Mouse (Mus musculus) skeletal muscle tissue, adult 2 months (tissue): Measurements from ENCODE around the gene Nmrk1.

Experiments used
- DNase-seq: peaks from one replicate; pipeline ENCODE4 v3.0.0-alpha.2; 2012; ENCODE audit warnings: low read depth, low spot score

The Nmrk1 gene

DNA sequence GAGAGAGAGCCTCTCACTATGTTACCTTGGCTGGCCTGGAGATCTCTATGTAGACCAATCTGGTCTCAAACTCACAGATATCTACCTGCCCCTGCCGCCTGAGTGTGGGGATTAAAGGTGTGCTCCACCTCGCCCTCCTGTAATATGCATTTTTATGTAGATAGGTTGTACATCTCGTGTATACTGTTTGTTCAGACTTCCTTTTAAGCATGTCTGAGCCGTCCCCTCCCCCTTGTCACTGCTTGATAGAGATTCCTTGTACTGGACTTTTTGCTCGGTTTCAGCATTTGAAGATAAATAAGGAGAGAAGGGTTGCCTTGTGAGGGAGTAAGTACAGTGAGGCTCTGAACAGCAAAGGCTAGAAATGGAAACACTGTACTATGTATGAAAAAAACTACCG, 21.3 kb downstream of the Nmrk1 start:
- DNase-seq, result no peak

DNA sequence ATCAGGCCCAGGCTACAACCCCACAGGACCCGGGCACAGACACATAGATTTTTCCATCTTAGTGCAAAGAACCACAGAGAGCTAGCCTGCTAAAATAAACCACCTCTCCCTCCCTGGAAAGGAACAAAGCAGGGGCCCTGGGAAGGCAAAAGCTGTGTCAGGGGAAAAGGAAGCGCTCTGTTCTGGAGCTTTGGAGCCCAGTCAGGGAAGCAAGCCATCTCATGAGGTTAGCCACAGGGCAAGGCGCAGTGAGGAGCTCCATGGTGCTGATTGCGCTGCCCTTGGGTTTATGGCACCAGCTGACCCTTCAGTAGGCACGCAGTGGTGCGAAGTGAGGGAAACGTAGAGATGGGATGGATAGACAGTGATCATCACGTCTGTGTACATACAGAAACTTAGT, 22.6 kb downstream of the Nmrk1 start:
- peak; percentile 76 for DNase-seq

DNA sequence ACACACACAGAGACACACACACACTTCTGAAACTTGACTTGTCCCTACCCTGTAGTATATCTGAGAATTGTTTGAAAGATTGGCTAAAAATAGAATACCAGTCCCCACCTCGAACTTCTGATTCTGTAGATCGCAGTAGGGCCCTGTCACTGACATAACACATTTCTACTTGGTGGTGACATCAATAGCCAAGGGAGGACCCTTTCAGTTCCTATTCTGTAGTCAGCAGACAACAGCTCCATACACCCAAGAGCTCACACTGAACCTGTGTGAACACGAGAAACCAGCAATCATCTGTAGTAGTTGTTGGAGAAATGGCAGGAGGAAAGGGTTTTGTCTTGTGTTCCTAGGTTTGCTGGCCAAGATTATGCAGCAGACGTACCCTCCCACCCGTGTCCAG, 23.2 kb downstream of the Nmrk1 start:
- DNase-seq, result no peak

DNA sequence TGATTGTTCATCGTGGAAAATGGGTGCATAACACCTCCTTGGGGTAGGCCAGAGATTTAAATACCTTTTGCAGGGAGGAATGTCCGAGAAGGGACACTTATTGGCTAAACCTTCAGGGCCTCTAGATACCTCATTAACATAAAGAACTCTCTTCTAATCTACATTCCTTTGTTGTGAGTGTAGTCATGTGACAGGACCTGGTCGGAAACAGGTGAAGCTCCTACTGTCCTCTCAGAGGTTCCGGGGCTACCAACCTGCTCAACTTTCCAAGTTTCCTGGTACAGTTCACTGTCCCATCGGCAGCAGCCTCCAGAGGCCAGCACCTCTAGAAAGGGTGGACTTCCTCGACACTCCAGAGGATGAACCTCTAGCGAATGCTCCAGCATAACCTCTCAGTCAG, 24.2 kb downstream of the Nmrk1 start:
- no peak for DNase-seq

GRCm38 (mm10) chr19:18658473-18658872, 26.7 kb downstream of the Nmrk1 start:
- no peak for DNase-seq

- no peak for DNase-seq
These were observed 27.6 kb downstream of the Nmrk1 start for GRCm38 (mm10) chr19:18659349-18659748.

- DNase-seq, result peak; percentile 80
These were observed 28.7 kb downstream of the Nmrk1 start for GRCm38 (mm10) chr19:18660466-18660865.

DNA sequence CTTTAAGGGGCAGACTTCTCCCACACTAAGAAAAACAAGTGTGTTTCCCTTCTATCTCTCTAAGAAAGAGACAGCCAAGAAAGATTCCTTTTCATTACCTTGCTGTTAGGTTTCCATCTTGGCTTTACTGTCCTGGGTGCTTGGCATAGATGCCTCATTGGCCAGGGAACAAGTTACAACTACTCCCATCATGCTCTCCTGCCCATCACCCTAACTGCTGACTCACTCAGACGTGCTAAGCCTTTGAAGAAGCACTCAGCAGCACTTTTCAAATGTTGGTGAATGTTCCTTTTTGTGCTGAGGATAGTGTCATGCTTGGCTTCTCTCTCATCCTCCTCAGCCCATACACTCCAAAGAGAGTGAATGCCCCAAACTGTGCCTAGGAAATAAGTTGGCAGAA, 29.9 kb downstream of the Nmrk1 start:
- DNase-seq, result no peak

DNA sequence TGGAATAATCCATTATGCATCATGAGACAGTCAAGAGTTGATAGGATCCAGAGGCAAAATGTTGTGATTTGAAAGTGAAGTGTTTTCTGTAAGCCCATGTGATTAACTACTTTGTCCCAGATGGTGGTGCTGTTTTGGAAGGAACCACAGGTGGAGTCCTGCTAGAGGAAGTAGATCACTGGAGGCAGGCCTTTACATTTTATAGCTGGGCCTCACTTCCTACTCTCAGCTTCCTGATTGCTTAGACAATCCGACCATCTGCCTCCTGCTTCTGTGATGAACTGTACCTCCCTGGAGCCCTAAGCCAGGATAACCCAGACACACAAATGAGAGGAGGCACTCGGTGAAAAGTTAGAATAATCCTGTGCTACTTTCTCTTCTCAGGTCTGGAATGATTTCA, 32.2 kb downstream of the Nmrk1 start:
- DNase-seq, result no peak

DNA sequence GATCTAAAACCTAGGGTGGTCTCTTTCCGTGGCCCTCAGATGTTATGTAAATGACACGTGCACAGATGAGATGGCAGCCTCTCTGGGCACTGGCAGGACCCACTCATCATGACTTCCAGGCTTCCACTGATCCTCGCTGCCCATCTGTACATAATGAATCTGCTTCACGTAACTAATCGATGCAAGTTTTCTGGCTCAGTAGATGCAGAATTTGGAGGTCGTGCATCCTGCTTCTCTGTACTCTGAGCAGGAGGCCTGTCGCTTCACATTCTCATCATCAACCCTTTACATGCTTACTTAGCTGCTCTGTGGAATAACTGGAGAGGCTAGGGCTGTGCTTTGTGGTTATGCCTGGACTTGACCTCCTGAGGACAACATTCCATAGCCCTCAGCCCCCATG, 35.2 kb downstream of the Nmrk1 start:
- no peak for DNase-seq

GRCm38 (mm10) chr19:18669551-18669950, 37.8 kb downstream of the Nmrk1 start:
- DNase-seq, result no peak

DNA sequence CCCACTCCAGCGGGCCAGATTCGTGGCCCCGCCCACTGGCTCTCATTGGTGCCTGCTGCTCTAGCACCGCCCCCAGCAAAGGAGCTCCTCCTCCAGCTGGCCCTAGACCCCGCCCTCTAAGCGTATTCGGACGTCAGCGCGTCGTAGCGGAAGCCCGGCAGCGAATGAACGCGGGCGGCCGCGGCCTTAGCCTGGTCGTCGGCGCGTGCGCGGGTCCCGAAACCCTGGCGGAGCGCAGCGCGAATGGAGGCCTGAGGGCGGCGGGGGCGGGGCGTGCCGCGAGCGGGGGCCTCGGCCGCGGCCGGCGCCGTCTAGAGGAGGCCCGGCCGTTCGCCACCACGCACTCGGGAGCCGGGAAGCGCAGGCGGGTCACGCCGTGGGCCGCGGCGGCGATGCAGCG, 38.9 kb downstream of the Nmrk1 start, which contains the start of gene Carnmt1:
TSS of gene Carnmt1 (plus strand) at position 157 of the 400 bp plus-strand sequence.
- peak; percentile 98 for DNase-seq

DNA sequence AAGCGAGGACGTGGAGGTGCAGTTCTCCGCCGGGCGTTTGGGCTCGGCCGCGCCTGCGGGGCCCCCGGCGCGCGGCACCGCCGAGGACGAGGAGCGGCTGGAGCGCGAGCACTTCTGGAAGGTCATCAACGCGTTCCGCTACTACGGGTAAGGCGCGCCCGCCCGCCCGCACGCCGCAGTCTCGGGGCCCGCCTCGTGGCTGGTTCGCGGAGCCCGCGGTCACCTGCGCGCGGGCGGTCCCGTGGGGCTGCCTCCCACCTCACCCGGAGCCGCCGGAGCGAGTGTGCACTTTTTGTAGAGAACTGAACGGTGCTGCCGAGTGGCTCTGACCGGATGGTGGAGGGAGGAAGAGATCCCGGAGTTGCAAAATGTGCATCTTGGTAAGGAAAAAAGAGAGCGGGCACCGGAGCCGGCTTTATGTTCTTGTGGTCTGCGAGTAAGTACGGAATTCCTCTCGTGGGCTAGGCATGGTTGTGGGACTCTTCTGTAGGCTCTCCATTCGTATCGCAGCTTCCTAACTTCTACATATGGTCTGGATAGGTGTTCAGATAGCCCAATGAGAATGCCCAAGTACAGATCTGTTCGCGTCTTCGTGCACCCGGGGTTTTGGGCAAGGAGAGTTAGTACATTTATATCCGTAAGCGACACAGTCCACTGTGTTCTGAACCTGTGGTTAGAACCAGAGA, 39.4 kb downstream of the Nmrk1 start:
- no peak for DNase-seq

DNA sequence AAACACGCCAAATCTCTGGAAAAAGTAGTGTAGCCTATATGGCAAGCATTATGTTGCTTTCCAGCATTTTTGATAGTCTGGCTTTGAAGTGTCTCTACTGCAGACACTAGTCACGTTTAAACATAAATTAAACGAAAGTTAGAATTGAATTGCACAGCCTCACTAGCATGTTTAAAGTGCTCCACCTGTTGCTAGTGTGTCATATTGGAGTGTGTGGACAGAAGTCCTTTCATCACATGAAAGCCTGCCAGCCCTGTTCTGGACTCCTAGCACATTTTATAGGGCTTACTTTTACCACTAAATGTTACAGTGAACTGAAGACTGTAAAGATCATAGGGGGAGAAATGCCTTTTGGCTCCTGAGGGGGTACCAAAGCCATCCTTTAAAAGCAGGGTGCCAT, 40.7 kb downstream of the Nmrk1 start:
- DNase-seq, result no peak

GRCm38 (mm10) chr19:18673116-18673515, 41.4 kb downstream of the Nmrk1 start:
- DNase-seq, result no peak

DNA sequence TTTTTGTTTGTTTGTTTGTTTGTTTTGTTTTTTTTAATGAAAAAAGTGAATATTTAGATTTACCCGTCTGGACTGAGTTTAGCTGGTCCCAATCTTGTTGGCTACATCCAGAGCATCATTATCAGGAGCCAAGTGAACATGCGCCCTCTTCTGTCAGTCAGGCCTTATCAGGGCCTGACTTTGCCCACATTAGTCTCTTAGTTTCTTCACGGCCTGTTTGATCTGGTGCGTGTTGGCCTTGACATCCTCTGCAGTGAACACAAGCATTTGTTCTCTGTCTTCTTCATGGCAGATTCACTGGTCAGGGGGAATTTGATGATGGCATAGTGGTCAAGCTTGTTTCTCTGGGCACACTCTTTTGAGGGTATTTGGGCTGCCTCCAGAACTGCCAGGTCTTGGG, 50.4 kb downstream of the Nmrk1 start:
- no peak for DNase-seq

DNA sequence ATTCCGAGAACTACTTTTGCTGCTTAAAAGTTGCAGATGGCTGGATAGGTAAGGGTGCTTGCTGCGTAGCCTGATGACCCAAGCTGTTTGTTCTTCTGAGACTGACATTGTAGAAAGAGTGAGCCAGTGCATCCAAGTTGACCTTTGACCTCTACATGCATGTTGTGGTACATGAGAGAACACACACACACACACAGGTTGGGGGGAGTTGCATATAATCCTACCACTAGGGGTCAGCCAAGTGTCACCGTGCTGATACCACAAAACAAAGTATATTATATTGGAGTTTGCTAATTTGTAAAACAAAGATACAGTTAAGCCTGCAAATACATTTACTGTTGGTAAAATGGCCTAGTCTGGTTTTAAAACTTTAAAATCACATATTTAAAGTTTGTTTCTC, 55.8 kb downstream of the Nmrk1 start:
- no peak for DNase-seq

DNA sequence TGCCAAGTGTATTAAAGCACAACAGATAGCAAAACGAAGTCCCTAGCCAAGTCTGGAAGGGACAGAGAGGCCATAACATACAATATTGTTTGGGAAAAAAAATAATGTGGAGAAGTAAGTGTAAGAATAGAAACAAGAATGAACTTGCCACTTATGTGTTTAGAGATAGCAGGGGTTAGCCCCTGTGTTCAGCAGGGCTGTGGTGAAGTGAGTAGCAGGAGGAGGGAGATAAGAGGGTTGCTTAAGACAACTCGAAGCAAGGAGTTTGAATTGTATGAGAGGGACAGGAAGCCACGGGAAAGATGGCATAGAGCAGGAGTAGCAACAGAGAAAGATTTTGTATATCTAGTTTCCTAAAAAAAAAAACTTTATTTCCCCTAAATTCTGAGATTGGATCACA, 60.4 kb downstream of the Nmrk1 start:
- no peak for DNase-seq

DNA sequence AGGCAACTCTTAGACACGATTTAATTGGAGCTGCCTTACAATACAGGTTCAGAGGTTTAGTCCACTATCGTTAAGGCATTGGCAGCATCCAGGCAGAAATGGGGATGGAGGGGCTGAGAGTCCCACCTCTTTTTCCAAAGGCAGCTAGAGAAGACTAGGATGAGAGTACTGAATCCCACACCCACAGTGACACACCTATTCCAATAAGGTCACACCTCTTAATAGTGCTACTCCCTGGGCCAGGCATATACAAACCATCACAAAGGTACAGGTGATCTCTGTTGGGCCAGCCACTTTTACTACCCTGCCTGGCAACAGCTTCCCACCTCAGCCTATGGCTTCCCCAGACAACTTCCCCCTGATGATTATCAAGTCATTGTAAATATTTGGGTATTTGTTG, 61.0 kb downstream of the Nmrk1 start:
- no peak for DNase-seq

- no peak for DNase-seq
These were observed 63.4 kb downstream of the Nmrk1 start for GRCm38 (mm10) chr19:18695116-18695515.

DNA sequence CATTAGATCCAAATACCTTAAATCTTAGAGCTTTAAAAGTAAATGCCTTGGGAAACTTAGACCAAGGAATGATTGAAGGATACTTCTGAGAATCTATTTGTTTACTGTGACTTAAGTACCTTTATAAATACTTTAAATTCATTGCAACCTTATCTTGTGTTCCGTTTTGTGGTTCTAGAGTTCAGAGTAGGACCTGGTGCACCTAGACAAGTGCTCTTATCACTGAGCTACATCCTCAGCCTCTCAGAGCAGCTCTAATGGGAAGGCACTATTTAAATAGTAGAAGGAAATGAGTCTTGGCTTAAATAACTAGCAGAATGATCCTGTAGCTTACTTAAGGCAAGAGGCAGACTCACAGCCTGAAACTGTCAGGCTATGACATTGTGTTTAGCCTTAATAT, 63.8 kb downstream of the Nmrk1 start:
- no peak for DNase-seq
